ENCODE assay signal across 9 mouse cellular contexts in genomic region chr2:80762013-80762612, GRCm38 (mm10).
DNase-seq lines count a peak whose midpoint lies in the region; ATAC-seq and TF ChIP-seq lines count a peak whose summit lies in the region.
"Had no signal": no experiment of that assay in that cellular context is flagged by ENCODE, and none has a peak within 500 bp of the region (broad histone marks: within the 10 kb centered on the region; RNA-seq: fewer than 3 reads in every experiment).

No protein-coding gene starts in this region.

- H3K4me1 ChIP-seq in lung, embryonic 14.5 days (ENCODE audit: insufficient read depth), result no peaks in the 10 kb centered on the region
- H3K4me1 ChIP-seq in midbrain, embryonic 15.5 days, result no peaks in the 10 kb centered on the region

- 25% methylated on average over 3 of the region's 3 CpGs for WGBS in lung, embryonic 14.5 days
- 37% methylated on average over 3 of the region's 3 CpGs for WGBS in midbrain, embryonic 15.5 days

- TF ChIP-seq CTCF in lung, embryonic 14.5 days (IDR thresholded peaks at IDR 0.05; ENCODE audit: low read depth), result peak; percentile 62

- no peak overlapping the region for H3K27ac ChIP-seq in lung, embryonic 14.5 days (ENCODE audit: low read depth)
- no peak overlapping the region for H3K27ac ChIP-seq in midbrain, embryonic 15.5 days
- H3K27ac ChIP-seq: macrophage had no signal

- H3K4me2 ChIP-seq in lung, embryonic 14.5 days, result no peak overlapping the region
- no peak overlapping the region for H3K4me2 ChIP-seq in midbrain, embryonic 15.5 days

- H3K9me3 ChIP-seq in lung, embryonic 14.5 days (ENCODE audit: low read depth, low read length), result no peaks in the 10 kb centered on the region
- no peaks in the 10 kb centered on the region for H3K9me3 ChIP-seq in midbrain, embryonic 15.5 days

- no peaks in the 10 kb centered on the region for H3K36me3 ChIP-seq in lung, embryonic 14.5 days (ENCODE audit: insufficient read depth)
- no peaks in the 10 kb centered on the region for H3K36me3 ChIP-seq in midbrain, embryonic 15.5 days (replicated peaks)

- DNase-seq in cerebellum, adult 18-20 months, result peak; percentile 9 to 26
- DNase-seq in cerebellum, adult 11 months, result no peak
- DNase-seq in lung, embryonic 14.5 days, result peak; percentile 91
- no peak for DNase-seq in lung, postnatal 25 days (ENCODE audit: low spot score)
- DNase-seq in c-Kit-positive CD71-positive TER-119-positive erythroid progenitor cells, embryonic 14.5 days (ENCODE audit: low spot score), result peak; percentile 5
- DNase-seq in spleen, postnatal 10 days (ENCODE audit: low spot score in 2 of 2), result no peak

- no peak overlapping the region for H3K4me3 ChIP-seq in lung, embryonic 14.5 days (ENCODE audit: low read depth, low read length)
- no peak overlapping the region for H3K4me3 ChIP-seq in midbrain, embryonic 15.5 days

- ATAC-seq in lung, embryonic 14.5 days (ENCODE audit: insufficient read depth), result no peak
- ATAC-seq in inflammation-experienced regulatory T-cells, adult 6 months, result peak; percentile 48
- peak; percentile 63; the same call in 1 of the 2 replicates for ATAC-seq in midbrain, embryonic 15.5 days (replicated peaks)

- H3K9ac ChIP-seq in lung, embryonic 14.5 days, result no peak overlapping the region
- H3K9ac ChIP-seq in midbrain, embryonic 15.5 days, result no peak overlapping the region

- no peaks in the 10 kb centered on the region for H3K27me3 ChIP-seq in lung, embryonic 14.5 days (ENCODE audit: insufficient read depth, low read length)
- H3K27me3 ChIP-seq in midbrain, embryonic 15.5 days (replicated peaks), result no peaks in the 10 kb centered on the region

Comparison
In these comparisons a context has a peak if more than half of its experiments do, and no peak if none do; other contexts are left out.
1. DNase-seq: peak in cerebellum, adult 18-20 months (2 of 2), lung, embryonic 14.5 days (single experiment) and c-Kit-positive CD71-positive TER-119-positive erythroid progenitor cells, embryonic 14.5 days (single experiment); none in cerebellum, adult 11 months (single experiment), lung, postnatal 25 days (single experiment) and spleen, postnatal 10 days (0 of 2).